Mouse (Mus musculus) stomach, postnatal 0 days (tissue): ENCODE results near the gene Khk. TPM values are rescaled to one million over a fixed set of nuclear protein-coding genes. Genes with fewer than 3 reads are reported as not detected.

Experiments
- ATAC-seq: fragments of 200-750 bp; cut with Nextera tagmentation; 2 replicates; pipeline ENCODE4 v1.8.0; 2017; ENCODE audit not compliant: low FRiP score, low TSS enrichment
- DNase-seq: peaks from one replicate; pipeline ENCODE4 v3.0.0-alpha.2; 2016; ENCODE audit warnings: low spot score
- H3K27ac ChIP-seq: fragments of 300-500 bp; sonication (generic); replicated peaks from 2 replicates; pipeline ENCODE4 v1.5.1; 2014; ENCODE audit warnings: mild to moderate bottlenecking, control low read depth
- H3K27me3 ChIP-seq: fragments of 300-500 bp; sonication (generic); 2 replicates; pipeline ENCODE4 v1.6.1; 2014; ENCODE audit warnings: low read length; ENCODE audit not compliant: control insufficient read depth, insufficient read depth
- H3K36me3 ChIP-seq: fragments of 300-500 bp; sonication (generic); 2 replicates; pipeline ENCODE4 v1.6.1; 2014; ENCODE audit warnings: low read length, mixed read lengths; ENCODE audit not compliant: control insufficient read depth, insufficient read depth
- H3K4me1 ChIP-seq: fragments of 300-500 bp; sonication (generic); replicated peaks from 2 replicates; pipeline ENCODE4 v1.6.1; 2014; ENCODE audit warnings: antibody characterized with exemption; ENCODE audit not compliant: control insufficient read depth, insufficient read depth
- H3K4me2 ChIP-seq: fragments of 300-500 bp; sonication (generic); replicated peaks from 2 replicates; pipeline ENCODE4 v1.6.1; 2014; ENCODE audit warnings: low read depth, mild to moderate bottlenecking, control low read depth, moderate library complexity
- H3K4me3 ChIP-seq: fragments of 300-500 bp; sonication (generic); 2 replicates; pipeline ENCODE4 v1.5.1; 2014; ENCODE audit warnings: low read depth, low read length, control low read depth
- H3K9ac ChIP-seq: fragments of 300-500 bp; sonication (generic); 2 replicates; pipeline ENCODE4 v1.6.1; 2014; ENCODE audit warnings: mild to moderate bottlenecking, low read length, control low read depth, mixed read lengths
- H3K9me3 ChIP-seq: fragments of 300-500 bp; sonication (generic); 2 replicates; pipeline ENCODE4 v1.6.1; 2016; ENCODE audit warnings: low read length; ENCODE audit not compliant: control insufficient read depth
- CTCF ChIP-seq: IDR thresholded peaks from 2 replicates; pipeline ENCODE4 v1.5.1; 2016; ENCODE audit warnings: antibody characterized with exemption, low read depth, mild to moderate bottlenecking, moderate library complexity
- EP300 ChIP-seq: optimal IDR thresholded peaks from 2 replicates; pipeline ENCODE3; 2016; ENCODE audit warnings: antibody characterized with exemption
- WGBS: fragments of 180-500 bp; shearing (Covaris S2); extraction: QIAGEN DNeasy Blood & Tissue Kit; methylation state at CpG from one replicate; pipeline ENCODE4 v1.1.7; 2014; 5-methylcytosine and 5-hydroxymethylcytosine counted together
- polyA plus RNA-seq: library from polyadenylated mRNA; unstranded; fragments of >200 nt; fragmentation: Nextera tagmentation; extraction: Ambion mirVana; gene quantifications from 2 replicates; pipeline ENCODE4 v1.2.1, GENCODE M21; 2015

The Khk gene
- polyA plus RNA-seq, 1 experiment from 2014 or later, result 28.4 TPM

DNA sequence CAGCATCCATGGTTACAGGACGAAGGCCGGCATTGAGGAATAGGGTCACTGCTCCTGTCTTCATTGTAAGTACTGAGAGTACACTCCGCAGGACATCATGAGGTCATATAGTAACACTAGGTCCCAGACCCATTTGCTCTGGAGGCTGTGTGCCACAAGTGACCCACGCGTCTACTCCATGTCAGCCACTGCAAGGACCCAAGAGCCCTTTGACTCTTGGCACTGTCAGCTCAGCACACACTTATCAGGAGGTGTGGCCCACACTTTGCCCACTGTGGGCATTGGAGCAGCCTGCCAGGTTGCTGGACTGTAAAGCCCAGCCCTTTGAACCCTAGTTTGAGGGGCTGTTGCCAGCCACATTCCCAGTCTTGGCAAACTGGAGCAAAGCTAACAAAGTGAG, 4.0 kb downstream of the Khk start:
- DNase-seq, result no peak
- Histone ChIP-seq H3K9ac (no peak overlapping the region), H3K27ac (no peak overlapping the region), H3K27me3 (no peaks in the 10 kb centered on the region), H3K9me3 (no peaks in the 10 kb centered on the region), H3K4me2 (no peak overlapping the region), H3K4me3 (no peak overlapping the region), H3K36me3 (no peaks in the 10 kb centered on the region), H3K4me1 (no peaks in the 10 kb centered on the region)
- TF ChIP-seq EP300 (no peak), CTCF (no peak)
- 95% methylated on average over 5 of the region's 5 CpGs for WGBS
- ATAC-seq, result no peak

GRCm38 (mm10) chr5:30926073-30926472, 4.8 kb downstream of the Khk start:
- Histone ChIP-seq H3K36me3 (no peaks in the 10 kb centered on the region), H3K9ac (no peak overlapping the region), H3K27ac (no peak overlapping the region), H3K27me3 (no peaks in the 10 kb centered on the region), H3K9me3 (no peaks in the 10 kb centered on the region), H3K4me1 (no peaks in the 10 kb centered on the region), H3K4me3 (no peak overlapping the region), H3K4me2 (no peak overlapping the region)
- DNase-seq (no peak), ATAC-seq (no peak)
- WGBS, result 79% methylated on average over 2 of the region's 2 CpGs
- TF ChIP-seq CTCF, result no peak
- TF ChIP-seq EP300, result no peak

DNA sequence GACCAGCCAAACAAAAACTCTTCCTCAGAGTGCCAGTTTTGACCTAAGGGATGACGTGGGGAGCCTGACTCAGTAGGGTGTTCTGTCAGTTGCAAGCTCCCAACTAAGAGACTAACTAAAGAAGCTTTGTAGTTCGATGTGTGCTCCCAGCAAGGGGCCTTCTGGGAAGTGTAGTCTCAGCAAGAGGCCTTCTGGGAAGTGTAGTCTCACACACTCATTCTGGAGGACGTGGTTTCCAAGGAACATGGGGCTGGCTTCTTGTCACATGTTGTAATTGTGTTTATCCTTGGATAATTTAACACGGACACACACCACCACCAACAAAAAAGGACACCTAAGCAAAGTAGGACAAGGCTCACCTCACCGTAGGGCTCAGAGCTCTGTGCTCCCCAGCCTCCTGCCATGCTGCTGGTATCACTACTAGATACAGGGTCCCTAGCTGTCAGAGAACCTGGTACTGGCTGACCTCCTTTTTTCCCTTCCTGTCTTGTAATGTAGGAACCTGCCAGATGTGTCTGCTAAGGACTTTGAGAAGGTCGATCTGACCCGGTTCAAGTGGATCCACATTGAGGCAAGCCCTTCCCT, 6.8 kb downstream of the Khk start:
- Histone ChIP-seq H3K9me3 (no peaks in the 10 kb centered on the region), H3K9ac (no peak overlapping the region), H3K4me3 (no peak overlapping the region), H3K27ac (no peak overlapping the region), H3K4me2 (no peak overlapping the region), H3K4me1 (no peaks in the 10 kb centered on the region), H3K36me3 (no peaks in the 10 kb centered on the region), H3K27me3 (no peaks in the 10 kb centered on the region)
- ATAC-seq (peak; percentile 45; the same call in 1 of the 2 replicates), DNase-seq (no peak)
- WGBS, result 42% methylated on average over 7 of the region's 7 CpGs
- no peak for TF ChIP-seq CTCF
- TF ChIP-seq EP300, result no peak

DNA sequence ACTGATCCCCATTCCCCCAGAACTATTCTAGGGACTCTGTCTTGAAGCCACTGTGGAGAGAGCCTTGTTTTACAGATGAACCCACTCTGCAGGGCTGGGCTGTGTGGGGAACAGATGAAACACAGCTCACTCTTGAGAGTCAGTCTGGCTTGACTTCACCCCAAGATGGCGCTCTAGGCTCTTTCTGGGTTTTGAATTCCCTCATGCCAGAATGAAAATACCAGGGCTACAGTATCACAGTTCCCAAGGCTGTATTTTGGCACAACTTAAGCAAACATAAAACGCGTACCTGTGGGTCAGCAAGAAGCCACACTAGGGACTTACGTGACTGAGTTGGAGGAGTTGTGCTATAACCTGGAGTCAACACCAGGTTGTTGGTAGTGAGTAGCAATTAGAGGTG, 8.9 kb downstream of the Khk start:
- no peak overlapping the region for H3K27ac ChIP-seq
- no peaks in the 10 kb centered on the region for H3K36me3 ChIP-seq
- TF ChIP-seq EP300 (no peak), CTCF (peak; percentile 86)
- no peak overlapping the region for H3K9ac ChIP-seq
- no peaks in the 10 kb centered on the region for H3K27me3 ChIP-seq
- 33% methylated on average over 4 of the region's 4 CpGs for WGBS
- H3K4me3 ChIP-seq, result no peak overlapping the region
- H3K4me2 ChIP-seq, result no peak overlapping the region
- DNase-seq (peak; percentile 82), ATAC-seq (peak; percentile 36; the same call in 1 of the 2 replicates)
- H3K4me1 ChIP-seq, result no peaks in the 10 kb centered on the region
- H3K9me3 ChIP-seq, result no peaks in the 10 kb centered on the region

DNA sequence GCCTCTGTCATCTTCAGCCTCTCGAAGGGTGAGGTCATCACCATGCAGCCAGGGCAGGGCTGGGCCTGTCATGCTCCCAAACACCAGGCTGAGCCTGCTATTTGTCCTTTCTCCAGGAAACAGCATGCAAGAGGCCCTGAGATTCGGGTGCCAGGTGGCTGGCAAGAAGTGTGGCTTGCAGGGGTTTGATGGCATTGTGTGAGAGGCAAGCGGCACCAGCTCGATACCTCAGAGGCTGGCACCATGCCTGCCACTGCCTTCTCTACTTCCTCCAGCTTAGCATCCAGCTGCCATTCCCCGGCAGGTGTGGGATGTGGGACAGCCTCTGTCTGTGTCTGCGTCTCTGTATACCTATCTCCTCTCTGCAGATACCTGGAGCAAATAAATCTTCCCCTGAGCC, 9.6 kb downstream of the Khk start:
- Histone ChIP-seq H3K4me3 (no peak overlapping the region), H3K27me3 (no peaks in the 10 kb centered on the region), H3K9ac (no peak overlapping the region), H3K4me1 (no peaks in the 10 kb centered on the region), H3K27ac (no peak overlapping the region), H3K9me3 (no peaks in the 10 kb centered on the region), H3K4me2 (no peak overlapping the region), H3K36me3 (no peaks in the 10 kb centered on the region)
- 72% methylated on average over 6 of the region's 6 CpGs for WGBS
- ATAC-seq (no peak), DNase-seq (peak; percentile 12)
- no peak for TF ChIP-seq CTCF
- TF ChIP-seq EP300, result no peak

GRCm38 (mm10) chr5:30931378-30931777, 10.1 kb downstream of the Khk start:
- H3K27me3 ChIP-seq, result no peaks in the 10 kb centered on the region
- DNase-seq (no peak), ATAC-seq (no peak)
- WGBS, result 86% methylated on average over 4 of the region's 4 CpGs
- H3K4me3 ChIP-seq, result no peak overlapping the region
- no peak overlapping the region for H3K4me2 ChIP-seq
- no peak overlapping the region for H3K27ac ChIP-seq
- no peaks in the 10 kb centered on the region for H3K36me3 ChIP-seq
- no peak overlapping the region for H3K9ac ChIP-seq
- no peaks in the 10 kb centered on the region for H3K9me3 ChIP-seq
- TF ChIP-seq CTCF (no peak), EP300 (no peak)
- H3K4me1 ChIP-seq, result no peaks in the 10 kb centered on the region
